Mouse (Mus musculus) ES-E14 (cell line): ENCODE results near the gene Tedc2. TPM values are rescaled to one million over a fixed set of nuclear protein-coding genes. Genes with fewer than 3 reads are reported as not detected.

Experiments
- DNase-seq: peaks from one replicate; pipeline ENCODE4 v3.0.0-alpha.2; 2013; ENCODE audit warnings: low read depth, low spot score
- H3K27ac ChIP-seq: 2 replicates; pipeline ENCODE4 v1.5.1; 2012; ENCODE audit warnings: low read depth, mild to moderate bottlenecking, low read length, moderate library complexity, mixed read lengths; ENCODE audit not compliant: poor library complexity, insufficient read depth, severe bottlenecking
- H3K36me3 ChIP-seq: 2 replicates; pipeline ENCODE4 v1.6.1; 2012; ENCODE audit warnings: mild to moderate bottlenecking, low read length, moderate library complexity, mixed read lengths; ENCODE audit not compliant: control insufficient read depth, poor library complexity, insufficient read depth, severe bottlenecking
- H3K4me1 ChIP-seq, 2 experiments: fragments of 150-350 bp in 1 of 2; sonication (generic) in 1 of 2; 2 replicates each; pipeline ENCODE4 v1.6.1; 2012; ENCODE audit warnings: low read length in 2 of 2, mild to moderate bottlenecking in 1 of 2, mixed read lengths in 1 of 2; ENCODE audit not compliant: control insufficient read depth in 2 of 2, insufficient read depth in 2 of 2, poor library complexity in 1 of 2
- H3K4me3 ChIP-seq, 2 experiments: fragments of 150-350 bp in 1 of 2; sonication (generic) in 1 of 2; 2 replicates each; pipeline ENCODE4 v1.5.1; 2012; ENCODE audit warnings: low read length in 2 of 2, low read depth in 1 of 2, mild to moderate bottlenecking in 1 of 2, mixed read lengths in 1 of 2; ENCODE audit not compliant: insufficient read depth in 1 of 2, poor library complexity in 1 of 2, severe bottlenecking in 1 of 2
- H3K9ac ChIP-seq: 2 replicates; pipeline ENCODE4 v1.6.1; 2012; ENCODE audit warnings: low read depth, mild to moderate bottlenecking, low read length, mixed read lengths; ENCODE audit not compliant: poor library complexity, insufficient read depth, severe bottlenecking
- H3K9me3 ChIP-seq: fragments of 150-350 bp; sonication (generic); 2 replicates; pipeline ENCODE4 v1.6.1; 2012; ENCODE audit warnings: low read depth, mild to moderate bottlenecking, low read length; ENCODE audit not compliant: control insufficient read depth, insufficient read depth
- CHD2 ChIP-seq: IDR thresholded peaks from 2 replicates; pipeline ENCODE4 v1.6.1; 2014; ENCODE audit warnings: mild to moderate bottlenecking, low read depth, low read length, inconsistent platforms
- HCFC1 ChIP-seq: IDR thresholded peaks from 2 replicates; pipeline ENCODE4 v1.6.1; 2012; ENCODE audit warnings: low read length, inconsistent platforms, borderline replicate concordance; ENCODE audit not compliant: insufficient read depth
- MAFK ChIP-seq: IDR thresholded peaks from 2 replicates; pipeline ENCODE4 v1.6.1; 2014; ENCODE audit warnings: mild to moderate bottlenecking, low read depth, low read length, inconsistent platforms; ENCODE audit not compliant: insufficient read depth
- ZC3H11A ChIP-seq: IDR thresholded peaks from 2 replicates; pipeline ENCODE4 v1.6.1; 2012; ENCODE audit warnings: low read depth, mild to moderate bottlenecking, inconsistent platforms, low read length, borderline replicate concordance
- ZNF384 ChIP-seq: IDR thresholded peaks from 2 replicates; pipeline ENCODE4 v1.6.1; 2012; ENCODE audit warnings: low read depth, low read length, inconsistent platforms
- in situ Hi-C, 2 experiments: fragments of 600-800 bp; cut with MboI; formaldehyde crosslinking; loops; one replicate each; pipeline ENCODE4 v1.15.1; 2025; ENCODE audit warnings: low sequenced_read_pairs in 2 of 2, inconsistent platforms in 1 of 2; ENCODE audit not compliant: unreplicated experiment in 2 of 2
- total RNA-seq: library from RNA; depleted of rRNA; stranded (reverse); fragments of 300-350 nt; gene quantifications from 2 replicates; pipeline ENCODE4 v1.2.3, GENCODE M21; 2012

The Tedc2 gene
- total RNA-seq, 1 experiment = 31.3 TPM

DNA sequence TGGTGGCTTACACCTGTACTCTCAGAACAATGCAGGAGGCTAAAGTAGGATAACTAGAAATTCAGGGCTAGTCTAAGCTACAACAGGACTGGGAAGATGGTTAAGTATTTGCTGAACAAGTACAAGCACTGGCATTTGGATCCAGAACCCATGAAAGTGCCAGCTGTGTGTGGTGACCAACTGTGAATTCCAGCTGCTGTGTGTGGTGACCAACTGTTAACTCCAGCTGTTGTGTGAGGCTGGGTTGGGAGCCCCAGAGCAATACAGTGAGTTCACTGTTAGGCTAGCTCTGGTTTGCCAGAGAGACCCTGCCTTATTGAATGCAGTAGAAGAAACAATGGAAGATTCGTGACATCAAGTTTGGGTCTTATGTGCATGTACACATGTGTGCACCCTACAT lies 15.8 kb upstream of the Tedc2 start:
- H3K27ac ChIP-seq = no peak overlapping the region
- in situ Hi-C loops = no loop called here
- no peak overlapping the region for H3K4me3 ChIP-seq
- H3K36me3 ChIP-seq = peaks cover 85% of the 10 kb centered on the region
- no peaks in the 10 kb centered on the region for H3K4me1 ChIP-seq
- H3K9me3 ChIP-seq = no peaks in the 10 kb centered on the region
- no peak overlapping the region for H3K9ac ChIP-seq
- no peak for DNase-seq
- no peak for TF ChIP-seq HCFC1

DNA sequence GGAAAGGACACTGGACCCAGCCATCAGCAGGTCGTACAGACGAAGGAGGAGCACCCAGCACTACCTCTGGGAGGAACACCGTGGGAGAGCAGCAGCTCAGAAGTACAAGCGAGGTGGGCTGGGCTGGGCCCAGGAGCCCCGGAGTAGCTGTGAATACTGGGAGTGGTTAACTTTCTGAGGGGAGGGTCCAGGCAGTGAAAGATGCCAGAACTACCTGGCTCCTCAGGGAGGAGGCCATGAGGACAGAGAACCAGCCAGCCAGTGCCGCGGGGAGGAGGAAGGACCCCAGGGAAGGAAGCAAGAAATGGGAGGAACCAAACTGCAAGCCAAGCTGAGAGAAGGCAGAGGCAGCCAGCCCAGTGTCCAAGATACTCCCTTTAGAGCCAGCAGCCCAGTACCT lies 7.3 kb upstream of the Tedc2 start:
- in situ Hi-C loops = no loop called here
- no peak overlapping the region for H3K27ac ChIP-seq
- no peak overlapping the region for H3K4me3 ChIP-seq
- H3K9me3 ChIP-seq = no peaks in the 10 kb centered on the region
- peaks cover 77% of the 10 kb centered on the region for H3K36me3 ChIP-seq
- DNase-seq = no peak
- H3K9ac ChIP-seq = no peak overlapping the region
- TF ChIP-seq HCFC1 = no peak
- no peak for TF ChIP-seq ZC3H11A
- TF ChIP-seq MAFK = no peak
- TF ChIP-seq CHD2 = no peak
- no peak for TF ChIP-seq ZNF384
- 0 out of 4 replicates have a peak, but pooled peaks cover 0 to 2% of the 10 kb centered on the region in 2 experiments for H3K4me1 ChIP-seq

DNA sequence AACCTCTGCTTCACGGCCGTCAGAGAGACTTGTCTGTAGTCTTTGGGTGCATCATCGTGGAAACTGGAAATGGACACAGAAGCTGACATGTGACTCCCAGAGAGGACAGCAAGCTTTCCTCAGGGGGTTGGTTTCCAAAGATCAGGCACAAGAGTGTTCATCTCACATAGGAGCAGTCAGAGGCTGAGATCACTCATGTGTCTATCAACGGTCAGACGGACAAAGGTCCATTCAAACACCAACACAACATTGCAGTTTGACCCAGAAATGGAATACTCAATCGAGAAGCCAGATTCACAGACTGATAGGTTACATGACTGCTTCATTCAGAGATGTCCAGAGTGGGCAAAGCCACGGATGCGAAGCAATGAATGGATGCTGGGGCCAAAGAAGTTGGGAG lies 6.1 kb upstream of the Tedc2 start:
- in situ Hi-C loops = no loop called here
- DNase-seq = no peak
- H3K9me3 ChIP-seq = no peaks in the 10 kb centered on the region
- H3K9ac ChIP-seq = no peak overlapping the region
- TF ChIP-seq MAFK (no peak), ZNF384 (no peak), HCFC1 (no peak), ZC3H11A (no peak), CHD2 (no peak)
- peaks cover 71% of the 10 kb centered on the region for H3K36me3 ChIP-seq
- no peak overlapping the region for H3K27ac ChIP-seq
- 0 out of 4 replicates have a peak, but pooled peaks cover 0 to 2% of the 10 kb centered on the region in 2 experiments for H3K4me1 ChIP-seq
- no peak overlapping the region for H3K4me3 ChIP-seq

DNA sequence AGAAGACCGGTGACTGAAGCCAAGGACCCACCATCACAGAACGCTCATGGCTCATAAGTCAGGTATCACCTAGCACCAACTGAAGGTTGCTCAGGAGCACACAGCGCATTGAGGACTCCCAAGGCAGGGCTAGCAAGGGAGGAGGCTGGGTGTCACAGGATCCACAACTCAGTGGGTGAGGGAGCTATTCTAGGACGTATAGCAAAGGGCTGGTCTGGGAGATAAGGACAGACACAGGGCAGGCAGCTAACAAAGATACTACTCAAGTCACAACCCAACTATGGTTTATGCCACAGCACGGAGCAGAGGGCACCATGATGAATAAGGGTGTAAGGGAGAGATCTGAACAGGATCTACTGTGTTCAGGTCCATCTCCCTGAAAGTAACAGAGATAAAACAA lies 5.2 kb upstream of the Tedc2 start:
- TF ChIP-seq HCFC1 (no peak), MAFK (no peak), ZNF384 (no peak), ZC3H11A (no peak), CHD2 (no peak)
- DNase-seq = no peak
- H3K36me3 ChIP-seq = peaks cover 63% of the 10 kb centered on the region

DNA sequence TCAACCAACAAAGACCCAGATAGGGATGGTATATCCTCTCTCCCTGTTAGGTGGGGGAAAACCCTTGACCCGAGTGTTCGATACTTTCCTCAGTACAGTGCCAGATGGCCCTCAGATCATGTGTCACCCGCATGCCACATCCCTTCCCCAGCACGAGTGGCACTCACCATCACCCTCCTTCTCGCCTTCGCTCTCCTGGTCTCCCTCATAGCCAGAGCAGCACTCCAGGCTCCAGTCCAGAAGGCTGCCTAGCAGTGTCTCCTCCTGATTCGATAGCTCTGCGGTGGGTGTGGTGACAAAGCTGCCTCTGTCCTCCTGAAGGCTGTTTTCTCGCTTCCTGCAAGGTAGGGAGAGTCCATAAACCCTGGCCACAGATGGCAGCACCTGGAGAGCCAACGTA lies 4.1 kb upstream of the Tedc2 start:
- no peaks in the 10 kb centered on the region for H3K9me3 ChIP-seq
- H3K4me1 ChIP-seq = peaks cover 0 to 5% of the 10 kb centered on the region in 2 experiments; a peak in 1 of 4 replicates
- H3K4me3 ChIP-seq = no peak overlapping the region
- peaks cover 55% of the 10 kb centered on the region for H3K36me3 ChIP-seq
- no peak overlapping the region for H3K27ac ChIP-seq
- TF ChIP-seq CHD2 (no peak), ZC3H11A (no peak), HCFC1 (no peak), MAFK (no peak), ZNF384 (no peak)
- in situ Hi-C loops = no loop called here
- no peak for DNase-seq
- no peak overlapping the region for H3K9ac ChIP-seq

More for the DNA sequence above, 5.2 kb upstream of the Tedc2 start:
- H3K27ac ChIP-seq = no peak overlapping the region
- in situ Hi-C loops = no loop called here
- no peaks in the 10 kb centered on the region for H3K9me3 ChIP-seq
- H3K4me1 ChIP-seq = peaks cover 0 to 5% of the 10 kb centered on the region in 2 experiments; a peak in 1 of 4 replicates
- no peak overlapping the region for H3K9ac ChIP-seq
- H3K4me3 ChIP-seq = no peak overlapping the region
